Mouse (Mus musculus) heart, embryonic 13.5 days (tissue): ENCODE measurements around the gene Thop1. TPM values are rescaled to one million over a fixed set of nuclear protein-coding genes. Genes with fewer than 3 reads are reported as not detected.
"Not testable (repeated sequence)": the region's sequence is repeated elsewhere in the genome, so short reads cannot be mapped to it uniquely, and the experiment has no call there.

ENCODE experiments used
- ATAC-seq: fragments of 200-750 bp; cut with Nextera tagmentation; 2 replicates; pipeline ENCODE4 v1.8.0; 2017; ENCODE audit warnings: moderate TSS enrichment; ENCODE audit not compliant: insufficient number of reproducible peaks, low FRiP score, low TSS enrichment; ENCODE audit errors: extremely low read depth
- H3K27ac ChIP-seq: fragments of 300-500 bp; sonication (generic); replicated peaks from 2 replicates; pipeline ENCODE4 v1.5.1; 2015; ENCODE audit warnings: moderate library complexity, mild to moderate bottlenecking, inconsistent platforms
- H3K27me3 ChIP-seq: fragments of 300-500 bp; sonication (generic); replicated peaks from 2 replicates; pipeline ENCODE4 v1.6.1; 2015; ENCODE audit warnings: mild to moderate bottlenecking, inconsistent platforms
- H3K36me3 ChIP-seq: fragments of 300-500 bp; sonication (generic); 2 replicates; pipeline ENCODE4 v1.6.1; 2015; ENCODE audit warnings: mild to moderate bottlenecking, inconsistent platforms
- H3K4me1 ChIP-seq: fragments of 300-500 bp; sonication (generic); 2 replicates; pipeline ENCODE4 v1.6.1; 2015; ENCODE audit warnings: inconsistent platforms
- H3K4me2 ChIP-seq: fragments of 300-500 bp; sonication (generic); 2 replicates; pipeline ENCODE4 v1.6.1; 2015; ENCODE audit warnings: inconsistent platforms, mild to moderate bottlenecking, moderate library complexity
- H3K4me3 ChIP-seq: fragments of 300-500 bp; sonication (generic); 2 replicates; pipeline ENCODE4 v1.5.1; 2015; ENCODE audit warnings: moderate library complexity, mild to moderate bottlenecking, inconsistent platforms
- H3K9ac ChIP-seq: fragments of 300-500 bp; sonication (generic); 2 replicates; pipeline ENCODE4 v1.6.1; 2015; ENCODE audit warnings: inconsistent platforms, mild to moderate bottlenecking, moderate library complexity
- H3K9me3 ChIP-seq: fragments of 300-500 bp; sonication (generic); 2 replicates; pipeline ENCODE4 v1.6.1; 2016; ENCODE audit warnings: inconsistent platforms
- WGBS: fragments of 180-500 bp; shearing (Covaris S2); methylation state at CpG from one replicate; pipeline ENCODE4 v1.1.7; 2015; ENCODE audit warnings: mixed read lengths; 5-methylcytosine and 5-hydroxymethylcytosine counted together
- polyA plus RNA-seq: library from polyadenylated mRNA; unstranded; fragments of >200 nt; fragmentation: Nextera tagmentation; extraction: Ambion mirVana; gene quantifications from 2 replicates; pipeline ENCODE4 v1.2.1, GENCODE M21; 2015

The Thop1 gene
- polyA plus RNA-seq, 1 experiment from 2014 or later: 29.1 TPM

DNA sequence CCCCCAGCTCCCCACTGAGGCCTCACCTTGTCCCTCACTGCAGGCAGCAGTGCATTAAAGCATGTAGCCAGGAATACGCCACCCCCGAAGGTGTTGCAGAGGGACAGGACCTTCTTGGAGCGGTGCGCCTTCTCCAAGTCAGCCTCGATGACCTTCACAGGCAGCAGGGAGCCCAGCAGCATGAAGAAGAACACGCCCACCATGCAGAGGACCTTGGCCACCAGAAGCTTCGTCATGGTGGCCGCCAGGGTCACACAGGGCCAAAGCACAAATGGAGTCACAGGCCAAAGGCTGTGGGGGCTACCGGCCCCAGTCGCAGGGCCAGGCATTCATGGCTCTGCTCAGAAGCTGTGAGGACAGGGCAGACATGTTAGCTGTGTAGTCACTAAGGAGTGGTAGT lies 36.2 kb upstream of the Thop1 start:
- Histone ChIP-seq H3K27me3 (no peaks in the 10 kb centered on the region), H3K4me1 (peaks cover 2% of the 10 kb centered on the region; the same call in 1 of the 2 replicates), H3K9me3 (no peaks in the 10 kb centered on the region), H3K27ac (no peak overlapping the region), H3K36me3 (peaks cover 34% of the 10 kb centered on the region), H3K4me3 (no peak overlapping the region), H3K4me2 (no peak overlapping the region), H3K9ac (no peak overlapping the region)
- WGBS: 75% methylated on average over 10 of the region's 10 CpGs
- ATAC-seq: no peak

DNA sequence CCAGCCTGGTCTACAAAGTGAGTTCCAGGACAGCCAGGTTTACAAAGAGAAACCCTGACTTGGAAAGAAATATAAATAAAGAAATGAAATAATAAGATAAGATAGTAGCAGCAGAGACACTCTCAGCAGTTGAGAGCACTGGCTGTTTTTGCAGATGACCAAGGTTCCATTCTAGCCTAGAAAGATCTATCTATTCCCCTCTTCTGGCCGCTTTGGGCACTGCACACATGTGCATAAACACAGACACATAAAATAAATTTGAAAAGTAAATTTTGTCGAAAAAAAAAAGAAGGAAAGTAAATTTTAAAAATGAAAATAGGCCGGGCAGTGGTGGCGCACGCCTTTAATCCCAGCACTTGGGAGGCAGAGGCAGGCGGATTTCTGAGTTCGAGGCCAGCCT lies 33.6 kb upstream of the Thop1 start:
- peaks cover 2% of the 10 kb centered on the region; the same call in 1 of the 2 replicates for H3K4me1 ChIP-seq
- no peaks in the 10 kb centered on the region for H3K9me3 ChIP-seq
- WGBS: 75% methylated on average over 7 of the region's 7 CpGs
- H3K36me3 ChIP-seq: peaks cover 18% of the 10 kb centered on the region; the same call in 1 of the 2 replicates
- no peak overlapping the region for H3K27ac ChIP-seq
- H3K9ac ChIP-seq: no peak overlapping the region
- ATAC-seq: no peak
- no peaks in the 10 kb centered on the region for H3K27me3 ChIP-seq
- H3K4me3 ChIP-seq: no peak overlapping the region
- H3K4me2 ChIP-seq: no peak overlapping the region

DNA sequence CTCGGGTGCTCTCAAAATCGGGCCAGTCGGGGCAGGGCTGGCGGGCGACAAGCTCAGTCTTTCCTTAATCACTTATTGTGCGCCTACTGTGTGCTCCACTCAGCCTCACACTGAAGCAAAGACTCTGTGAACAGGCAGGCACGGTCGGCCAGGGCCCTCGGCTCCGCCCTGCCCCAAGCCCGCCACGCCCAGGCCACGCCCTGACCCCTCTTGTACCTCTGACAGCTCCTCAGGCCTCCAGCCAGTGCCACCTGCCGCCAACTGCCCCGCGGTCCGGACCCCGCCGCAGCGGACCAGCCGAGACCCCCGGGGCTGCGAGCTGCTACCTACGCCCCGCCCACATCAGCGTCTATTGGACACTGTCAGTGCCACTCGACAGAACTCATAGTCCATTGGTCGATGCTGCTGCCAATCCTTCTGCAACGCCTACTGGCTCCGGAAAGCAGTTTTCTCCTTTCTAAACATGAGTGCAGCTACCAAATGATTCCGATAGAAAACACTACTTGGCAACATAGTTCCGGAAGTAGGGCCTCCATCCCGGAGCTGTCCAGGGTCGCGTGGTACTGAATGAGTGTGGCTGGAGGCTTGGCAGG lies 32.8 kb upstream of the Thop1 start, which contains the start of gene Slc39a3:
Gene Slc39a3, minus strand, starts transcription at position 439 of the 593 bp plus-strand sequence.
- peak within 1 kb of the TSS; percentile 64 for H3K4me3 ChIP-seq

GRCm38 (mm10) chr10:81041458-81042175 lies 28.2 kb upstream of the Thop1 start:
- Histone ChIP-seq H3K9ac (no peak overlapping the region), H3K27ac (no peak overlapping the region), H3K4me1 (peaks cover 2% of the 10 kb centered on the region; the same call in 1 of the 2 replicates), H3K4me3 (no peak overlapping the region), H3K9me3 (no peaks in the 10 kb centered on the region), H3K27me3 (no peaks in the 10 kb centered on the region), H3K4me2 (no peak overlapping the region), H3K36me3 (peaks cover 42% of the 10 kb centered on the region)
- ATAC-seq: no peak
- 30% methylated on average over 13 of the region's 13 CpGs for WGBS

More for the DNA sequence above, 32.8 kb upstream of the Thop1 start, which contains the start of gene Slc39a3:
- Histone ChIP-seq H3K9ac (peak within 1 kb of the TSS; percentile 79), H3K27me3 (no peaks in the 10 kb centered on the region), H3K4me2 (peak within 1 kb of the TSS; percentile 82), H3K36me3 (0 out of 2 replicates have a peak, but pooled peaks cover 14% of the 10 kb centered on the region), H3K9me3 (no peaks in the 10 kb centered on the region), H3K4me1 (peaks cover 2% of the 10 kb centered on the region; the same call in 1 of the 2 replicates), H3K27ac (no peak within 1 kb of the TSS)
- ATAC-seq: peak; percentile 96; the same call in 1 of the 2 replicates
- 1% methylated on average over 35 of the region's 35 CpGs for WGBS

- H3K4me1 ChIP-seq, H3K27me3 ChIP-seq, H3K4me3 ChIP-seq, H3K9ac ChIP-seq, H3K27ac ChIP-seq, ATAC-seq, H3K9me3 ChIP-seq, H3K4me2 ChIP-seq: not testable (repeated sequence)
- peaks cover 79% of the 10 kb centered on the region for H3K36me3 ChIP-seq
- 89% methylated on average over 14 of the region's 14 CpGs for WGBS
Observed at GRCm38 (mm10) chr10:81045246-81045645, 24.6 kb upstream of the Thop1 start.

DNA sequence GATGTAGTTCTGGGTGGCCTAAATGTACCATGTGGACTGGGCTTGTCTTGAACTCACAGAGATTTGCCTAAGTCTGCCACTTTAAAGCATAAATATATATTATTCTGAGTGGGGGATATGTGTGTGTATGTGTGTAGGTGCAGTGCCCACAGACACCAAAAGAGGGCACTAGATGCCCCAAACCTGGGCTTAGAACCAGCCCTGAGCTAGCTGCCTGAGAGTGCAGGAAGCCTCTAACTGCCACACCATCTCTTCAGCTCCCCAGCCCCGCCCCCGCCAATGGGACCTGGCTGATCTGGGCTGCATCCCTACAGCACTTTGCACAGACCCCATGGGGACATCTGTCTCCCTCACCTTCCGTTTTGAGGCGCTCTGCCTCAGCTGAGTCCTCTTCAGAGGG lies 19.2 kb upstream of the Thop1 start:
- no peaks in the 10 kb centered on the region for H3K27me3 ChIP-seq
- H3K4me3 ChIP-seq: no peak overlapping the region
- ATAC-seq: no peak
- H3K9me3 ChIP-seq: no peaks in the 10 kb centered on the region
- WGBS: 86% methylated on average over 3 of the region's 4 CpGs
- H3K9ac ChIP-seq: no peak overlapping the region
- no peak overlapping the region for H3K27ac ChIP-seq
- H3K36me3 ChIP-seq: peaks cover 78% of the 10 kb centered on the region
- 0 out of 2 replicates have a peak, but pooled peaks cover 4% of the 10 kb centered on the region for H3K4me1 ChIP-seq
- no peak overlapping the region for H3K4me2 ChIP-seq

DNA sequence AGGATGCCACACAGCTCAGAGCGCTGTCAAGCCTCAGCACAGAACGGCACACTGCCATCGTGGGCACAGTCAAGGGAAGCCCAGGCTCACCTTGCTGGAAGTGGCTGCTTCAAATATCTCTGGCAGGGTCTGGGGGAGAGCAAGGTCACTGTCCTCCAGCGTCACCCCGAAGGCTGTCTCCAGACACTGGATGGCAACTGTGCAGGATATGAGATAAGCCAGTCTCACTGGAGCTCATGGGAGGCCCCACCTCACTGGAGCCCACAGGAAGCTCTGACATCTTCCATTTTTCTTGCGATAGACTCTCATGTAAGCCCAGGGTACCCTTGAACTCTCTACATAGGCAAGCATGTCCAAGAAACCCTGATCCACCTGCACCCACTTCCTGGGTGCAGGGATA lies 18.7 kb upstream of the Thop1 start:
- Histone ChIP-seq H3K36me3 (peaks cover 74% of the 10 kb centered on the region), H3K9me3 (no peaks in the 10 kb centered on the region), H3K27ac (no peak overlapping the region), H3K27me3 (no peaks in the 10 kb centered on the region), H3K9ac (no peak overlapping the region), H3K4me2 (no peak overlapping the region), H3K4me3 (no peak overlapping the region), H3K4me1 (0 out of 2 replicates have a peak, but pooled peaks cover 4% of the 10 kb centered on the region)
- 80% methylated on average over 6 of the region's 6 CpGs for WGBS
- ATAC-seq: no peak

- Histone ChIP-seq H3K9me3 (no peaks in the 10 kb centered on the region), H3K36me3 (peaks cover 60% of the 10 kb centered on the region), H3K4me1 (peaks cover 18% of the 10 kb centered on the region), H3K27me3 (no peaks in the 10 kb centered on the region), H3K9ac (0 out of 2 replicates have a peak overlapping the region, but pooled peaks have one; percentile 28), H3K4me3 (no peak overlapping the region), H3K27ac (no peak overlapping the region), H3K4me2 (no peak overlapping the region)
- 80% methylated on average over 5 of the region's 5 CpGs for WGBS
- ATAC-seq: no peak
Observed at GRCm38 (mm10) chr10:81052577-81052976, 17.3 kb upstream of the Thop1 start.

GRCm38 (mm10) chr10:81055169-81055568 lies 14.7 kb upstream of the Thop1 start:
- H3K9ac ChIP-seq: no peak overlapping the region
- H3K4me1 ChIP-seq: peaks cover 39% of the 10 kb centered on the region
- no peaks in the 10 kb centered on the region for H3K27me3 ChIP-seq
- ATAC-seq: no peak
- 82% methylated on average over 6 of the region's 6 CpGs for WGBS
- H3K9me3 ChIP-seq: no peaks in the 10 kb centered on the region
- peaks cover 34% of the 10 kb centered on the region for H3K36me3 ChIP-seq
- H3K27ac ChIP-seq: no peak overlapping the region
- H3K4me3 ChIP-seq: no peak overlapping the region
- H3K4me2 ChIP-seq: no peak overlapping the region

DNA sequence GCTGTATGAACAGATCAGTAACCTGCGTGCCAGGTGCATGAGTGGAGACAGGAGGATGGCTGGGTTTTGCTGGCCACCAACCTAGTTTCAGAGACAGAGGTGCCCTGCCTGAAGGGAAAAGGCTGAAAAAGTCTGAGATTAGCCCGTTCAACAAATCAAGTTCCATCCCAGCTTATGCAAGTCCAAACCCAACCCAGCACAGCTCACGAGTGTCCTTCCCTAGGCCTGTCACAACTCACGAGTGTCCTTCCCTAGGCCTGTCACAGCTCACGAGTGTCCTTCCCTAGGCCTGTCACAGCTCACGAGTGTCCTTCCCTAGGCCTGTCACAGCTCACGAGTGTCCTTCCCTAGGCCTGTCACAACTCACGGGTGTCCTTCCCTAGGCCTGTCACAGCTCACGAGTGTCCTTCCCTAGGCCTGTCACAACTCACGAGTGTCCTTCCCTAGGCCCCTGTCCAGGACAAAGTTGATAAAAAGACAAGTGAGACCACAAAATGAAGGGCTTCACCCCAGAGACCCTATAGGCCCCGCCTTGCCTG lies 14.0 kb upstream of the Thop1 start:
- not testable (repeated sequence) for H3K4me2 ChIP-seq, H3K27ac ChIP-seq, ATAC-seq, H3K27me3 ChIP-seq, H3K9me3 ChIP-seq, H3K9ac ChIP-seq, H3K4me3 ChIP-seq
- WGBS: 70% methylated on average over 11 of the region's 11 CpGs
- H3K36me3 ChIP-seq: peaks cover 27% of the 10 kb centered on the region
- peaks cover 39% of the 10 kb centered on the region for H3K4me1 ChIP-seq

- WGBS: 89% methylated on average over 23 of the region's 23 CpGs
- Histone ChIP-seq H3K27me3 (no peaks in the 10 kb centered on the region), H3K27ac (no peak overlapping the region), H3K4me3 (no peak overlapping the region; the same call in 1 of the 2 replicates), H3K9me3 (no peaks in the 10 kb centered on the region), H3K4me2 (no peak overlapping the region), H3K9ac (peak overlapping the region; percentile 97), H3K36me3 (peaks cover 10% of the 10 kb centered on the region), H3K4me1 (peaks cover 39% of the 10 kb centered on the region)
- ATAC-seq: no peak
Observed at GRCm38 (mm10) chr10:81057406-81058130, 12.3 kb upstream of the Thop1 start.
